Mouse (Mus musculus) forebrain, embryonic 11.5 days (tissue): ENCODE data around the gene Sec14l1. TPM values are rescaled to one million over a fixed set of nuclear protein-coding genes. Genes with fewer than 3 reads are reported as not detected.

Experiments
- ATAC-seq: fragments of 200-750 bp; cut with Nextera tagmentation; replicated peaks from 2 replicates; pipeline ENCODE4 v1.8.0; 2017; ENCODE audit warnings: moderate TSS enrichment; ENCODE audit not compliant: low FRiP score
- DNase-seq: peaks from one replicate; pipeline ENCODE4 v3.0.0-alpha.2; 2017; ENCODE audit warnings: low spot score
- H3K27ac ChIP-seq: fragments of 300-500 bp; sonication (generic); 2 replicates; pipeline ENCODE4 v1.5.1; 2014; ENCODE audit warnings: low read depth, low read length
- H3K27me3 ChIP-seq: fragments of 300-500 bp; sonication (generic); 2 replicates; pipeline ENCODE4 v1.6.1; 2014; ENCODE audit warnings: mild to moderate bottlenecking, low read length, mixed read lengths; ENCODE audit not compliant: control insufficient read depth, insufficient read depth
- H3K36me3 ChIP-seq: fragments of 300-500 bp; sonication (generic); 2 replicates; pipeline ENCODE4 v1.6.1; 2014; ENCODE audit warnings: mild to moderate bottlenecking, low read length, moderate library complexity, mixed read lengths; ENCODE audit not compliant: control insufficient read depth, insufficient read depth
- H3K4me1 ChIP-seq: fragments of 300-500 bp; sonication (generic); replicated peaks from 2 replicates; pipeline ENCODE4 v1.6.1; 2014; ENCODE audit warnings: low read length, mixed read lengths; ENCODE audit not compliant: control insufficient read depth, insufficient read depth
- H3K4me2 ChIP-seq: fragments of 300-500 bp; sonication (generic); 2 replicates; pipeline ENCODE4 v1.6.1; 2014; ENCODE audit warnings: low read depth, mild to moderate bottlenecking, low read length, moderate library complexity, mixed read lengths; ENCODE audit not compliant: severe bottlenecking
- H3K4me3 ChIP-seq: fragments of 300-500 bp; sonication (generic); 2 replicates; pipeline ENCODE4 v1.5.1; 2014; ENCODE audit warnings: low read depth, low read length
- H3K9ac ChIP-seq: fragments of 300-500 bp; sonication (generic); 2 replicates; pipeline ENCODE4 v1.6.1; 2014; ENCODE audit warnings: low read length
- H3K9me3 ChIP-seq: fragments of 300-500 bp; sonication (generic); 2 replicates; pipeline ENCODE4 v1.6.1; 2016; ENCODE audit warnings: low read length, mixed read lengths; ENCODE audit not compliant: control insufficient read depth
- WGBS: fragments of 180-500 bp; shearing (Covaris S2); extraction: QIAGEN DNeasy Blood & Tissue Kit; methylation state at CpG from one replicate; pipeline ENCODE4 v1.1.7; 2014; 5-methylcytosine and 5-hydroxymethylcytosine counted together
- polyA plus RNA-seq: library from polyadenylated mRNA; unstranded; fragments of >200 nt; fragmentation: Nextera tagmentation; extraction: Ambion mirVana; gene quantifications from 2 replicates; pipeline ENCODE4 v1.2.1, GENCODE M21; 2014

Sec14l1 gene
- polyA plus RNA-seq, 1 experiment from 2014 or later = 36.8 TPM

GRCm38 (mm10) chr11:117134776-117135387 lies 19.9 kb downstream of the Sec14l1 start:
- Histone ChIP-seq H3K9me3 (no peaks in the 10 kb centered on the region), H3K36me3 (no peaks in the 10 kb centered on the region), H3K4me3 (no peak overlapping the region), H3K9ac (peak overlapping the region; percentile 27; the same call in 1 of the 2 replicates), H3K27ac (peak overlapping the region; percentile 31; the same call in 1 of the 2 replicates), H3K4me1 (peaks cover 11% of the 10 kb centered on the region), H3K27me3 (no peaks in the 10 kb centered on the region), H3K4me2 (0 out of 2 replicates have a peak overlapping the region, but pooled peaks have one; percentile 8)
- no peak for DNase-seq
- no peak for ATAC-seq
- 65% methylated on average over 23 of the region's 23 CpGs for WGBS

- peak; percentile 62 for DNase-seq
- peak overlapping the region; percentile 31; the same call in 1 of the 2 replicates for H3K27ac ChIP-seq
- 28% methylated on average over 17 of the region's 17 CpGs for WGBS
- H3K4me1 ChIP-seq = peaks cover 11% of the 10 kb centered on the region
- peak; percentile 49; the same call in 1 of the 2 replicates for ATAC-seq
- no peak overlapping the region for H3K4me3 ChIP-seq
- no peak overlapping the region for H3K4me2 ChIP-seq
- no peaks in the 10 kb centered on the region for H3K27me3 ChIP-seq
- no peaks in the 10 kb centered on the region for H3K9me3 ChIP-seq
- H3K36me3 ChIP-seq = no peaks in the 10 kb centered on the region
- peak overlapping the region; percentile 27; the same call in 1 of the 2 replicates for H3K9ac ChIP-seq
Measured at GRCm38 (mm10) chr11:117135457-117136290, 20.7 kb downstream of the Sec14l1 start.

- no peak for DNase-seq
- H3K9ac ChIP-seq = no peak overlapping the region
- no peak overlapping the region for H3K4me3 ChIP-seq
- no peaks in the 10 kb centered on the region for H3K27me3 ChIP-seq
- H3K27ac ChIP-seq = no peak overlapping the region
- ATAC-seq = no peak
- peaks cover 11% of the 10 kb centered on the region for H3K4me1 ChIP-seq
- H3K4me2 ChIP-seq = no peak overlapping the region
- no peaks in the 10 kb centered on the region for H3K9me3 ChIP-seq
- WGBS = 88% methylated on average over 14 of the region's 14 CpGs
- H3K36me3 ChIP-seq = no peaks in the 10 kb centered on the region
Measured at GRCm38 (mm10) chr11:117136880-117137279, 21.9 kb downstream of the Sec14l1 start.

- Histone ChIP-seq H3K27me3 (no peaks in the 10 kb centered on the region), H3K4me3 (no peak overlapping the region), H3K36me3 (no peaks in the 10 kb centered on the region), H3K9me3 (no peaks in the 10 kb centered on the region), H3K27ac (no peak overlapping the region), H3K9ac (no peak overlapping the region), H3K4me1 (peaks cover 11% of the 10 kb centered on the region), H3K4me2 (no peak overlapping the region)
- ATAC-seq (no peak), DNase-seq (no peak)
- WGBS = 84% methylated on average over 9 of the region's 9 CpGs
Measured at GRCm38 (mm10) chr11:117138213-117138761, 23.3 kb downstream of the Sec14l1 start.

GRCm38 (mm10) chr11:117138795-117139463 lies 24.0 kb downstream of the Sec14l1 start:
- no peaks in the 10 kb centered on the region; the same call in 1 of the 2 replicates for H3K36me3 ChIP-seq
- no peaks in the 10 kb centered on the region for H3K27me3 ChIP-seq
- ATAC-seq (no peak), DNase-seq (no peak)
- H3K9ac ChIP-seq = no peak overlapping the region
- H3K9me3 ChIP-seq = no peaks in the 10 kb centered on the region
- no peak overlapping the region for H3K4me2 ChIP-seq
- peaks cover 11% of the 10 kb centered on the region for H3K4me1 ChIP-seq
- WGBS = 89% methylated on average over 12 of the region's 12 CpGs
- no peak overlapping the region for H3K4me3 ChIP-seq
- no peak overlapping the region for H3K27ac ChIP-seq

GRCm38 (mm10) chr11:117141376-117142001 lies 26.5 kb downstream of the Sec14l1 start:
- WGBS = 96% methylated on average over 18 of the region's 18 CpGs
- Histone ChIP-seq H3K4me1 (no peaks in the 10 kb centered on the region), H3K4me3 (no peak overlapping the region), H3K9ac (no peak overlapping the region), H3K36me3 (peaks cover 7% of the 10 kb centered on the region; the same call in 1 of the 2 replicates), H3K4me2 (no peak overlapping the region), H3K9me3 (no peaks in the 10 kb centered on the region), H3K27me3 (no peaks in the 10 kb centered on the region), H3K27ac (no peak overlapping the region)
- DNase-seq (no peak), ATAC-seq (no peak)

GRCm38 (mm10) chr11:117142507-117142906 lies 27.5 kb downstream of the Sec14l1 start:
- Histone ChIP-seq H3K4me3 (no peak overlapping the region), H3K36me3 (peaks cover 7% of the 10 kb centered on the region; the same call in 1 of the 2 replicates), H3K9me3 (no peaks in the 10 kb centered on the region), H3K4me2 (no peak overlapping the region), H3K9ac (no peak overlapping the region), H3K4me1 (no peaks in the 10 kb centered on the region), H3K27ac (no peak overlapping the region), H3K27me3 (no peaks in the 10 kb centered on the region)
- WGBS = 90% methylated on average over 4 of the region's 4 CpGs
- DNase-seq = no peak
- no peak for ATAC-seq
